Mouse (Mus musculus): ENCODE data around the gene Gm44596.
"Not testable (repeated sequence)": the region's sequence is repeated elsewhere in the genome, so short reads cannot be mapped to it uniquely, and the experiment has no call there.

Gm44596 gene

GRCm38 (mm10) chr6:128380594-128381167, 5.4 kb downstream of the Gm44596 start:
- DNase-seq (ENCODE audit: low spot score in 2 of 2), result not testable (repeated sequence)

- DNase-seq (ENCODE audit: low spot score in 2 of 2), result no peak
Observed at GRCm38 (mm10) chr6:128381254-128381653, 6.0 kb downstream of the Gm44596 start.

- no peak for DNase-seq (ENCODE audit: low spot score in 2 of 2)
Observed at GRCm38 (mm10) chr6:128383752-128384151, 8.4 kb downstream of the Gm44596 start.

- no peak for DNase-seq (ENCODE audit: low spot score in 2 of 2)
Observed at GRCm38 (mm10) chr6:128385026-128385425, 9.7 kb downstream of the Gm44596 start.

- no peak for DNase-seq (ENCODE audit: low spot score in 2 of 2)
Observed at GRCm38 (mm10) chr6:128389185-128389584, 13.9 kb downstream of the Gm44596 start.

GRCm38 (mm10) chr6:128390683-128391082, 15.4 kb downstream of the Gm44596 start:
- no peak for DNase-seq (ENCODE audit: low spot score in 2 of 2)

GRCm38 (mm10) chr6:128397574-128398261, 22.4 kb downstream of the Gm44596 start:
- no peak for DNase-seq (ENCODE audit: low spot score in 2 of 2)

GRCm38 (mm10) chr6:128398996-128399395, 23.7 kb downstream of the Gm44596 start, which contains the start of gene Nrip2:
Nrip2 (plus strand) TSS chr6:128399296.
- DNase-seq (ENCODE audit: low spot score in 2 of 2), result no peak

- peak; percentile 39 to 41 for DNase-seq (ENCODE audit: low spot score in 2 of 2)
Observed at GRCm38 (mm10) chr6:128399421-128400185, 24.3 kb downstream of the Gm44596 start.

- no peak for DNase-seq (ENCODE audit: low spot score in 2 of 2)
Observed at GRCm38 (mm10) chr6:128404708-128405107, 29.4 kb downstream of the Gm44596 start.

GRCm38 (mm10) chr6:128408544-128409125, 33.3 kb downstream of the Gm44596 start:
- DNase-seq (ENCODE audit: low spot score in 2 of 2), result no peak

GRCm38 (mm10) chr6:128410305-128410704, 35.0 kb downstream of the Gm44596 start:
- DNase-seq (ENCODE audit: low spot score in 2 of 2), result peak in 1 of 2 experiments; percentile 32

- DNase-seq (ENCODE audit: low spot score in 2 of 2), result peak; percentile 92 to 93
Observed at GRCm38 (mm10) chr6:128411115-128411514, 35.8 kb downstream of the Gm44596 start.

- no peak for DNase-seq (ENCODE audit: low spot score in 2 of 2)
Observed at GRCm38 (mm10) chr6:128416169-128416568, 40.9 kb downstream of the Gm44596 start.

- DNase-seq (ENCODE audit: low spot score in 2 of 2), result no peak
Observed at GRCm38 (mm10) chr6:128418076-128418475, 42.8 kb downstream of the Gm44596 start.

GRCm38 (mm10) chr6:128421036-128421435, 45.7 kb downstream of the Gm44596 start:
- peak; percentile 51 for DNase-seq (ENCODE audit: low spot score in 2 of 2)

- no peak for DNase-seq (ENCODE audit: low spot score in 2 of 2)
Observed at GRCm38 (mm10) chr6:128421480-128421879, 46.2 kb downstream of the Gm44596 start.

GRCm38 (mm10) chr6:128423496-128424268, 48.4 kb downstream of the Gm44596 start:
- no peak for DNase-seq (ENCODE audit: low spot score in 2 of 2)

GRCm38 (mm10) chr6:128424269-128425019, 49.1 kb downstream of the Gm44596 start, which contains the start of gene Itfg2:
Itfg2 (minus strand) TSS chr6:128424931.
- DNase-seq (ENCODE audit: low spot score in 2 of 2), result peak; percentile 97 to 98

GRCm38 (mm10) chr6:128425046-128425445, 49.7 kb downstream of the Gm44596 start:
- no peak for DNase-seq (ENCODE audit: low spot score in 2 of 2)

GRCm38 (mm10) chr6:128427571-128427970, 52.3 kb downstream of the Gm44596 start:
- DNase-seq (ENCODE audit: low spot score in 2 of 2), result no peak
